Mouse (Mus musculus): Measurements from ENCODE around the gene Vps13c. TPM values are rescaled to one million over a fixed set of nuclear protein-coding genes. Genes with fewer than 3 reads are reported as not detected.

Gene Vps13c
- 6.9 TPM for polyA plus RNA-seq (2014; fragmentation: Illumina TruSeq; extraction: RNeasy Lipid Tissue Mini Kit (QIAGEN cat#74804); ENCODE audit: insufficient read depth, low read depth, low replicate concordance)

DNA sequence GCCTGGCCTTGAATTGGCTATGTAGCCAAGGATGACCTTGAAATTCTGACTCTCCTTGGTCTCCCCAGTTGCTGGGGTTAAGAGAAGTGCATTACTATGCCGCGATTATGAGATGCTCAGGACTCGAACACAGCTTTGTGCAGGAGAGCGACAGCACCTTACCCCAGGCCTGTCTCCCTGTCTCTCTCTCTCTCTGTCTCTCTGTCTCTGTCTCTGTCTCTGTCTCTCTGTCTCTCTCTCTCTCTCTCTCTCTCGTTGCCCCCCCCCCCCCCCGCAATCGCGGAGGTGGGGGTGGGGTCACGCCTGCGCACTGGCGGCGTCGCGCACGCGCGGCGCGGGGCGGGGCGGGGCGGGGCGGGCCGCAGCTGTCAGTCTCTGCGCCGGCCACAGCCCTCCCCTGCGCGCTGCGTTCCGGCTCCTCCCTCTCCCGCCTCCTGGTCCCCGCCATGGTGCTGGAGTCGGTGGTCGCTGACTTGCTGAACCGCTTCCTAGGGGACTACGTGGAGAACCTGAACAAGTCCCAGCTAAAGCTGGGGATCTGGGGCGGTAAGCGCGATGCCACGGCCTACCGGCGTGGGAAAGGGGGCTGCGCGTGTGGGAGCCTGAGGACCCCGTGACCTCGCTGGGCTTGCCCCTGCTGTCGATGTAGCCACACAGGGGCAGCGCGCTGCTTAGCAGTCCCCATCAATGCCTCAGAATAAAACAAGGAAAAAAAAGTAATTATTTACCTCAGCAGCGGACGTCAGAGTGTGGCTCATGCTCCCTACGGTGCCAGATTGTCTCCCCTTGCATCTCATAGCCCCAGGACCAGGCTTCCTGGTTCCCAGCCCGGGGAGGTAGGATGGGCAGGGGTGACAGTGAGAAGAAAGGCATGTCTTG is at the start of gene Vps13c:
Gene Vps13c, plus strand, starts transcription at position 416 of the 879 bp plus-strand sequence.

GRCm38 (mm10) chr9:67832046-67832605 is 8.1 kb upstream of the Vps13c start, which contains the start of gene C2cd4a:
Gene C2cd4a, minus strand, starts transcription at chr9:67832330.

Other genes with a start within 250 kb of the Vps13c start
- gene C2cd4b, start 81.0 kb upstream of the Vps13c start, polyA plus RNA-seq (2014; fragmentation: Illumina TruSeq; extraction: RNeasy Lipid Tissue Mini Kit (QIAGEN cat#74804); ENCODE audit: insufficient read depth, low read depth, low replicate concordance) = 3.7 TPM
- gene C2cd4a, start 8.1 kb upstream of the Vps13c start, polyA plus RNA-seq (2014; fragmentation: Illumina TruSeq; extraction: RNeasy Lipid Tissue Mini Kit (QIAGEN cat#74804); ENCODE audit: insufficient read depth, low read depth, low replicate concordance) = not detected

Data from lung, adult 10 weeks (tissue).